Mouse (Mus musculus) urinary bladder, adult 18-20 months (tissue): Measurements from ENCODE around the gene Cnpy2.

Experiments used
- DNase-seq, 2 experiments: peaks; one replicate each; pipeline ENCODE4 v3.0.0; 2022; ENCODE audit warnings: low spot score in 2 of 2, mixed read lengths in 2 of 2

The Cnpy2 gene

DNA sequence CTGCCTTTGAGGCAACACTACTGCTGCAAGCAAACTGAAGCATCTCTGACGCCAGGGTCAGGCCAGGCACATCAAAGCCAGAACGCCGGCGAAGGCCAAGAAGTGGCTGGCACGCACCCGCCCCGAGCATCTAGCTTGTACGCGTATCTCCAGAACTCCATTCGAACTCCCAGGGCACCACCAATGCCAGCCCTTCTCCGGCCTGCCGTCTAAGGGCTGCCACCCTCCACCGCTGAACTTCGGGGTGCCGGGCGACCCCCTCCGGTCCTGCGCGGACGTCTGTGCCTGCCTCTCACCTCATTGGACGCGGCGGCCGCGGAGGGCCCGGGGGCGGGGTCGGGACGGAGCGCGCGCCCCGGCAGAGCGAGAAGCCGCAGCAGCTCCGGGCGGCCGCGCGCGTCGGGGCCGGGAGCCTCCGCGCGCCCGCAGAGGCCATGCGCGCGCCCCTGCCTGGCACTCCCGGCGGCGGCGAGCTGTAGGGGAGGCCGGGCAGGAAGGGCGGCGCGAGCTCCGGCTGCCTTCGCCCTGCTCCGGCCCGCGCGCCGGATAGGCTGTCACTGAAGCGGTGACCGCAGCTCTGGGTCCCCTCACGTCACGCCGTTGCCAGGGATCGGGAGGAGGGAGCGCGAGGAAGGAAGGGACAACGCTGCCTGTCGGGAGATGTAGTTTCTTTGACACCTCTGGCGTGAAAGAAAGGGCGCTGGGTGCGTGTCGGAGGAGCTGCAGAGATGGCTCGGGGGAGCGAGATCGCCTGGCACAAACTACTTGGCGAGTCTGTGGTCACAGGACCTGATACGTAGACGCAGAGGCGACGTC lies 46.4 kb downstream of the Cnpy2 start, which contains the start of gene Coq10a:
TSS of gene Coq10a (minus strand) at position 596 of the 816 bp plus-strand sequence.
- DNase-seq = peak; percentile 84

DNA sequence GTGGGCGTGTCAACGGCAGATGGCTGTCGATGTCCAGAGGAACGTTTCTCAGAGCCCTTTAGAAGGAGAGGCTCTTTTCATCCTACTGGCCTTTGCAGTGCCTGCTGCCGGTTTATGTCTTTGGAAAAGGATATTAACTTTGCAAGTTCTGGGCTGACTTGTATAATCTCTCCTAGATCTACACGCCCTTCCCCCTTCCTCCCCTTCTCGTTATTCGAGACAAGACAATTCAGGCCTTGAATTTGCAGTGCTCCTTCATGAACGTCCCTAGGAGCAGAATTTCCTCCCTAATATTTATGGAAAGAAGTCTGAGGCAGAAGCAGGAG lies 46.9 kb downstream of the Cnpy2 start:
- DNase-seq = no peak

DNA sequence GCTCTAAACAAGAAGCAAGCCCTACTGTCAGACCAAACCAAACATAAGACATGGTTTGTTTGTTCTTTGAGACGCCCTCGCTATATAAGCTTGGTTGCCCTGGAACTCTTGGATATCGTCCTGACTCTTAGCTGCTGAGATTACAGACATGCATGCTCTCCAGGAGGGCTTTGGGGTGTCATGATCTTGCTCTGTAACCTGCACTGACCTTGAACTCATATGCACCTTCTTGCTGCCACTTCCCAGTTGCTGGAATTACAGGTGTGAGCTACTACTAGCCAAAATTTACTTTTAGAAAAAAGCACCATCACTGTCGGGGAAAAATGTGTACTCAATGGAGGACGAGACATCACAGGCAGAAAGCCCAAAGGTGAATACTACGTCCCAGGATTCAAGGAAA lies 47.3 kb downstream of the Cnpy2 start:
- DNase-seq = no peak

DNA sequence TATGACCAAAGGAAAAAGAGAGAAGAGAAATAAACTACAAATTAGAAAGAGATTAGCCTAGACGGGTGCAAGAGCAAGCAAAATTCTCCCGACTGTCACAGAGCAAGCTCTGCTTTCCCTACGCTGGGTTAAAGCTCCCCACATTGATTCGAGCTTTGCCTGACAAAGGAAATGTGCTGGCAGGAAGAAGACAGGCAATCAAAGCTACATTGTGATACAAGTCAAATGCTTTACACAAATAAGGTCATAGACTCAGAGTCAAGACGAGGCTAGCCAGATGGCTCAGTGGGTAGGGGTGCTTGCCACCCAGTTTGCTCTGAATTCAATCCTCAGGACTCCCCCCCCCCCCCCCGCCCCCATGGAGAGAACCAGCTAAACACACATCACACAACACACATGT lies 47.8 kb downstream of the Cnpy2 start:
- DNase-seq = no peak

DNA sequence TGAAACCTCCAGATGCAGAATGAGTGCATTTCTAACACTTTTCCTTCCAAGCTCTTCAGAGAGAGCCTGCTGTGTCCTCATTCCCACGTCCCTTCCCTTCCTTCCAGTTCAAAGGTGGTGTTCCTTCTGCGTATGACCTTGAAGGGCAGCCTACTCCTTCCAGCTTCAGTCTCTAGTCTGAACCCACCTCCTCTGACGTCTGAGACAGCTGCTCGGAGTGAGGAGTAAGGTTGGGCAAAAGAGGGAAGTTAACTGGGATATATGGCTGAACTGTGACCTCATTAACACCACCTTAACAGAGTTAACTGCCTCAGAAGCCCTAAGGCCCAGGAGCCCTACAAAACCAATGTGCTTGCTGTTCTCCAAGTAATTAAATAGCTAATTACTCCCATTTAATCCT lies 48.3 kb downstream of the Cnpy2 start:
- DNase-seq = no peak

DNA sequence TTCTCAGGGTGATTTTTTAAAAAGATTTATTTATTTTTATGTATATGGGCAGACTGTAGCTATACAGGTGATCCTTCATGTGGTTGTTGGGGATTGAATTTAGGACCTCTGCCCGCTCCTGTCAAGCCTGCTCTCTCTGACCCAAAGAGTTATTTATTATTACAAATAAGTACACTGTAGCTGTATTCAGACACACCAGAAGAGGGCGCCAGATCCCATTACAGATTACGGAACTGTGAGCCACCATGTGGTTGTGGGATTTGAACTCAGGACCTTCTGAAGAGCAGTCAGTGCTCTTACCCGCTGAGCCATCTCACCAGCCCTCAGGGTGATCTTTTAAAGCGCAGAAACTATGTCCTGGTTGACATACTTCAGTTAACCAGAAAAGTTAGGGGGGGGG lies 49.9 kb downstream of the Cnpy2 start:
- DNase-seq = no peak

DNA sequence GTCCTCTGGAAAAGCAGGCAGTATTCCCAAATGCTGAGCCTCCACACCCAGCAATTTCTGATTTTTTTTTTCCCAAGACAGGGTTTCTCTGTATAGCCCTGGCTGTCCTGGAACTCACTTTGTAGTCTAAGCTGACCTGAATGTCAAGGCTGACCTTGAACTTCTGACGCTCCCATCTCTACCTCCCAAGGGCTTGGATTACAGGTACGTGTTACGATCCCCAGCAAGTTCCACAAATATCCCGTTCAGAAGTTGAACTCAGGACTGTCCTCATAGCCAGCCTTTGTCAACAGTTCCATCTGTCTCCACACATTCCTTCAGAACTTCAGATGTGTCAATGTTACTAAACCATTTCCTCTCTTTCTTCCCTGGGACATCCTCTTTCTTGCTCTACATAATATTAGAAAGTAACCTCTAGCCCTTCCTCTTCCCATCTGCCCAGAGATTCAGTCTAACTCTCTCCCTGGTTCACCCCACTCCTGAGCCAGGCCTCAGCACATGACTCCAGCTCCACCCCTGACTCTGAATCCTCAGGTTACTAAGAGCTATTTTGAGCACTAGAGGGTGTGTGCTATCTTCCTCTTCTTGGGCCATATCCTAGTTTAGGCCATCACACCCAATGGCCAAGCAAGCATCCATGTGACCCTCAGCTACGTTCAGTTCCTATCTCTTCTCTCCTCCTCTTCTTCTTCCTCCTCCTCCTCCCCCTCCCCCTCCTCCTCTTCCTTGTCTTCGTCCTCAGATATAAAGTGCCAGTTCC lies 50.9 kb downstream of the Cnpy2 start:
- DNase-seq = no peak

DNA sequence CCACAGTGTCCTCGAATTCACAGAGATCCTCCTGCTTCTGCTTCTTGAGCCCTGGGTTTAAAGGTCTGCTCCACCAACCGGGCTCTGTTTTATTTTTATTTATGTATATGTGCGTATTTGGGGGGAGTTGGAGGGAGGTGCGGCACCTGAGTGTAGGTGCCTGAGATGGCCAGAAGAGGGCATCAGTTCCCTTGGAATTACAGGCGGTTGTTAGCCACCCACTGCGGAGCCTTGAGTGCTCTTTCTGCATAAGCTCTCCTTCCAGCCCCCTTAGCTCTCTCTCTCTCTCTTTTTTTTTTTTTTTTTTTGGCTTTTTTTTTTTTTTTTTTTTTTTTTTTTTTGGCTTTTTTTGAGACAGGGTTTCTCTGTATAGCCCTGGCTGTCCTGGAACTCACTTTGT lies 52.1 kb downstream of the Cnpy2 start:
- no peak for DNase-seq

DNA sequence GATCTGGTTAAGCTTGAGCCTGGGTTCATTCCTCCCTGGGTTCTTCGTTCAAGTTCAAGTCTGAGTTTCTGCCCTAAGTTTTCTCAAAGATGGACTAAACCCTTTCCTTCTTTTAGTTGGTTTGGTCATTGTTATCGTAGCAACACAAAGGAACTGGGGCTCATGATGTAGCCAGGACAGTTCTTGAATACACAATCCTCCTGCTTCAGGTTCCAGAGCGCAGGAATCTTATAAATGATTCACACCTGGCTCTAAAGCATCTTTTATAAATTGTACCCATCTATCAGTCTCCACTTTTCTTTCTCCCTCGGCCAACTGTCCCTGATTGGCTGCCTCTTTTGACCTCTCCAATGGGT lies 53.8 kb downstream of the Cnpy2 start:
- no peak for DNase-seq

DNA sequence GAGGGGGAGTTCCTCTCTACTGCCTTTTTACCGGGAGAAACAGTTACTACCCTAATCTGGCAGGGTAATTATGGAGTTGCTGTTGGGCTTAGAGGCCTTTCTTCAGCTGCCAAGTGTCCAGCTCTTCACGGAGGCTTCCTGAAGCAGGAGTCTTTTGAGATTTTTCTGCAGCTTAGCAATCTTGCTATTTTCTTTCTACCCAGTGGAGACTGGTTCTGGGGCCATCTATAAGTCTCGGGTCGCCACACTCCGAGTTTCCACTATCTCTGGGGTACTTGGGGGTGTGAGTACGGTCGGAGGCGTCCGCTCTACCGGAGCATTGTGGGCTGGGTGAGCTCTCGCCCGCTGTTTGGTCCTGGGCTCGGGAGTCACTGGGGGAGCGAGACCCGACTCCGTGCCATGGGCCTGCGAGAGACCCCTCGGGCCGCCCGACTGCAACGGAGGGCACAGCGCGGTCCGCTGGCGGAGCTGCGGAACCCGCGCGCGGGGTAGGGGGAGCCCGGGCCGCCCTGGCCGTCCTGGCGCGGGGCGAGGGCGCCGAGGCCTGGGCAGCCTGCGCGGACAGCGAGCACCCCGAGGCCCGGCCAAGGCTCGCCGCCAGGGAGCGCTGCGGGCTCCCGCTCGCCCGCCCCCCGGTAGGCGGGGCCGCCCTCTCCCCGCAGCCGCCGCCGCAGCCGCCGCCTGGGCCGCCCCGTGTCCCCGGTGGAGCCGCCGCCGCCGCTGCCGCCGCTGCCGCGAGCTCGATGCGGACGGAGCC lies 54.4 kb downstream of the Cnpy2 start, which contains the start of gene Ankrd52:
TSS of gene Ankrd52 (plus strand) at position 661 of the 757 bp plus-strand sequence.
- DNase-seq = peak; percentile 74 to 83
